Mouse (Mus musculus) erythroblast, embryonic 14.5 days (primary cell): ENCODE data around the gene Zfp512b. TPM values are rescaled to one million over a fixed set of nuclear protein-coding genes. Genes with fewer than 3 reads are reported as not detected.

ENCODE experiments used
- H3K27me3 ChIP-seq: 2 replicates; pipeline ENCODE4 v1.6.1; 2012; ENCODE audit warnings: inconsistent platforms; ENCODE audit not compliant: control insufficient read depth
- H3K36me3 ChIP-seq: 2 replicates; pipeline ENCODE4 v1.6.1; 2012; ENCODE audit warnings: mild to moderate bottlenecking, inconsistent platforms; ENCODE audit not compliant: control insufficient read depth
- H3K4me1 ChIP-seq: 2 replicates; pipeline ENCODE4 v1.6.1; 2012; ENCODE audit warnings: inconsistent platforms; ENCODE audit not compliant: control insufficient read depth
- H3K4me3 ChIP-seq: replicated peaks from 2 replicates; pipeline ENCODE3; 2012; ENCODE audit warnings: moderate library complexity, mild to moderate bottlenecking, inconsistent platforms
- H3K9me3 ChIP-seq: 2 replicates; pipeline ENCODE4 v1.6.1; 2012; ENCODE audit warnings: low read length, inconsistent platforms, mixed read lengths; ENCODE audit not compliant: control insufficient read depth
- GATA1 ChIP-seq: IDR thresholded peaks from 2 replicates; pipeline ENCODE4 v1.6.1; 2012; ENCODE audit warnings: low read length, inconsistent platforms, mixed read lengths
- TAL1 ChIP-seq: IDR thresholded peaks from 3 replicates; pipeline ENCODE4 v1.6.1; 2012; ENCODE audit warnings: low read length, inconsistent platforms, mixed read lengths
- polyA plus RNA-seq: library from polyadenylated mRNA; stranded (reverse); fragments of >175 nt; gene quantifications from 2 replicates; pipeline ENCODE4 v1.2.3, GENCODE M21; 2012

Zfp512b gene
- polyA plus RNA-seq, 1 experiment = 0.22 TPM

DNA sequence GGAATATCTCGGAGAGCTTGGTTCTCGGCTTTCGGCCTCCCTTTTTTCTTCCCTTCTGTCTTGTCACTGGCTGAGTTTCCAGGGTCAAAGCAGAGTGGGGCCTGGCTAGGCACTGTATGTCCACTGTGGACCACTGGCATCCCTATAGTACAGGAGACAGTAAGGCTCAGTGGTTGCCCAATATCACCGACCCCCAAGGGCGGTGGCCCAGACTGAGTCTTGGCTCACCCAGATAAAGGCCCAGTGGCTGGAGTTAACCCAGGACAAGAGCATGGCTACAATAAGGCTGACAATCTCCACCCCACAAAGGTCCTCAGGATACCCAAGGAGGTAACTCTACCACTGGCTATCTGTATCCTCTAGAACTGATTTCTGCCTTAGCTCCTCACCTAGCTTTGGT, 2.1 kb downstream of the Zfp512b start:
- Histone ChIP-seq H3K27me3 (peaks cover 3% of the 10 kb centered on the region), H3K36me3 (peaks cover 51% of the 10 kb centered on the region), H3K9me3 (no peaks in the 10 kb centered on the region), H3K4me3 (no peak overlapping the region), H3K4me1 (peaks cover 45% of the 10 kb centered on the region)
- TF ChIP-seq TAL1 = no peak
- no peak for TF ChIP-seq GATA1

DNA sequence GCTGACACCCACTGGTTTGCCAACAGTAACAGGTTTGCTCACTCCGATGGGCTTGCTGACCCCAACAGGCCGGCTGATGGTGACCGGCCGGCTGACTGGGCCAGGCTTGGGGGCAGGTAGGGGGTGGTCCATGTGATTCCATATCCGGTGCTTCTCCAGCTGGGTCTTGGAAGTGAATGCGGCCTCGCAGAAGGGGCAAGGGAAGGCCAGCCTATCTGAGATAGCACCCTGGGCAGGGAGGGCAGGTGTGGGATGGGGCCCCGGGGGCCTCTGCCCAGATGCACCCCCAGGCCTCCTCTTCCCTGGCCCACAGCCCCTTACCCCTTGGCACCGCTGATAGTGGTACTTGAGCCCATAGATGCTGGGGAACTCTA, 2.9 kb downstream of the Zfp512b start:
- H3K4me3 ChIP-seq = no peak overlapping the region
- no peak for TF ChIP-seq TAL1
- no peak for TF ChIP-seq GATA1
- H3K27me3 ChIP-seq = peaks cover 3% of the 10 kb centered on the region
- H3K36me3 ChIP-seq = peaks cover 57% of the 10 kb centered on the region
- no peaks in the 10 kb centered on the region for H3K9me3 ChIP-seq
- H3K4me1 ChIP-seq = peaks cover 47% of the 10 kb centered on the region

DNA sequence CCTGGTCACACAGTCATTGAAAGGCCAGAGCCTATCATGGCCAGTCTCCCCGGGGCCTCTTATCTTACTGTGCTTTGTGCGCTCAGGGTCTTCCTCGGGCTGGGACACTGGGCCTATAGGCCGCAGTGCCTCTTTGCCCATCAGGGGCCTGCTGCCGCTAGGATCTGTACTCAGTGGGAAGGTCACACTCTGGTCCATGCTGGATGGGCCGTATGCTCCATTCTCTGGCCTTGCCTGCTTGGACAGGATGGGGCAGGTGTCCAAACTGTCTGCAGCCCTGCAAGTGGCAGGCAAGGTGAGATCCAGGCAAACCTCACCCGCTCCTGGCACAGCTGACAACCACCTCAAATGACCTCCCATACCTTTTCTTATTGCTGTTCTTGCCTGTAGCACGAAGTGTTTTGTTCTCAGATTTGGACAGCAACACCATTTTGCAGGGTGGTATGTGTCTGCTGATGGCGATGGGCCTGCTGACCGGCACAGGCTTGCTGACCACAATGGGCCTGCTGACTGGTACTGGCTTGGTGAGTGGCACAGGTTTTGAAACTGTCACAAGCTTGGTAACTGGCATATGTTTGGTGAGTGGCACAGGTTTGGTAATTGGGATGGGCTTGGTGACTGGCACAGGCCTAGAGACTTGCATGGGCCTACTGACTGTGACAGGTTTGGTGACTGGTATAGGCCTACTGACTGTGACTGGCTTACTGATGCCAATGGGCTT, 3.4 kb downstream of the Zfp512b start:
- TF ChIP-seq TAL1 (no peak), GATA1 (no peak)
- Histone ChIP-seq H3K36me3 (peaks cover 62% of the 10 kb centered on the region), H3K4me1 (peaks cover 53% of the 10 kb centered on the region), H3K4me3 (no peak overlapping the region), H3K9me3 (no peaks in the 10 kb centered on the region), H3K27me3 (peaks cover 3% of the 10 kb centered on the region)

DNA sequence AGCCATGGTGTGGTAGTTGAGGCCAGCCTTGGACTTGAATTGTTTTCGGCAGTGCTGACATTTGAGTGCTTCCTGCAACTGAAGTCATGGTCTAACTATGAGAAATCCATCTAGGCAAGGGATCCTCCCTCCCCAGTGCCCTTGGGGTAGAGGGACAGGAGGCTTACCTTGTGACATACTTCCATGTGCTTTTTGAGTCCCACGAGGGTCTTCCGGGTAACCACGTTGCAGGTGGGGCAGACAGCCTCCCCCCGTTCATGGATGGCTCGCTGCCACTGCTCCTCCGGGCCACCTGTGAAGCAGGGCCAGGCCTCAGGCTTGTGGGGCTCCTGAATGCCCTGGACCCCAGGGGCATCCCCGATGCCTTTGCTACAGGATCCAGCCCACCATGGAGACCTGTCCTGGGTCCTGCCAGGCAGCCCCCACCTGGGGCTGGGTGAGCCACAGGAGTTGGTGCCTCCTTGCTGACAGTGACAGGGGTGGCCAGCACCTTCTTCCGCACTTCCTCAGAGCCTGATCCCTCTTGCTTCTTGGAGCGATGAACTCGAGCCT, 4.3 kb downstream of the Zfp512b start:
- Histone ChIP-seq H3K36me3 (peaks cover 69% of the 10 kb centered on the region), H3K9me3 (no peaks in the 10 kb centered on the region), H3K4me1 (peaks cover 59% of the 10 kb centered on the region), H3K4me3 (no peak overlapping the region), H3K27me3 (peaks cover 3% of the 10 kb centered on the region)
- no peak for TF ChIP-seq TAL1
- no peak for TF ChIP-seq GATA1

DNA sequence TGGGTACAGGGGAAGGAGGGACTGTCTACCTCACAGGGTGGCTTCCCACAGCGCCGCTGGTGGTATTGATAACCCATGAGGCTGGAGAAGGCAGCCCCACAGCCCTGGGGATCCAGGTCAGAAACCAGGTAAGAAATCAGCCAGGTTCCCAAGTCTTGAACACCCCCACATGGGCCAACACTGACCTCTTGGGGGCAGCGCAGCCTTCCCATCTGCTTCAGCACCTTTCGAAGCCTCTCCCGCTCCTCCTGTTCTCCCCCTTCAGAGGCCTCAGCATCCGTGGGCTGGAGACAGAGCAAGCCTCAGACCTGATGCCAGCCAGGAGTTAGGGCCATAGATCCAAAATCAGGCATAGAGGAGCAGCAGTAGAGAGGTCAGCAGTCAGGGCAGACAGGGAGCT, 4.8 kb downstream of the Zfp512b start:
- peaks cover 2% of the 10 kb centered on the region for H3K27me3 ChIP-seq
- no peak overlapping the region for H3K4me3 ChIP-seq
- TF ChIP-seq GATA1 = no peak
- TF ChIP-seq TAL1 = no peak
- H3K36me3 ChIP-seq = peaks cover 71% of the 10 kb centered on the region
- peaks cover 58% of the 10 kb centered on the region for H3K4me1 ChIP-seq
- H3K9me3 ChIP-seq = no peaks in the 10 kb centered on the region

DNA sequence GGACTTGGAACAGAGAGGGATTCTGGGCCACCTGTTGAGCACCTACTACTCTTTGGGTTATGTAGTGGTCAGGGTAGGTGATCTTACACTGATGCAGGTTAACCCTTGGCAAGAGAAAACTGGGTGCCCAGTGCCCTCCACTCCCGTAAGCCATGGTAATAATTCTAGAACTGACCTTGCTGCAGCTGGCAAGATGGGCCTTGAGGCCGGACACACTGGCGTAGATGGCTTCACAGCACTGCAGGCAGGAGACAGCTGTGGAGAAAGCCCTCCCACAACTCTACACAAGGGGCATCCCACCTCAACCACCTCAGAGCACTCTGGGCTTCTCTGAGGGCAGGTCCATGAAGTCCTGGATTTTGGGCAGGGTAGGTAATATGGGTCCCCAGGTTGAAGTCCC, 6.5 kb downstream of the Zfp512b start:
- no peak for TF ChIP-seq GATA1
- no peak for TF ChIP-seq TAL1
- no peaks in the 10 kb centered on the region for H3K27me3 ChIP-seq
- H3K4me1 ChIP-seq = peaks cover 58% of the 10 kb centered on the region
- no peaks in the 10 kb centered on the region for H3K9me3 ChIP-seq
- no peak overlapping the region for H3K4me3 ChIP-seq
- peaks cover 71% of the 10 kb centered on the region for H3K36me3 ChIP-seq

DNA sequence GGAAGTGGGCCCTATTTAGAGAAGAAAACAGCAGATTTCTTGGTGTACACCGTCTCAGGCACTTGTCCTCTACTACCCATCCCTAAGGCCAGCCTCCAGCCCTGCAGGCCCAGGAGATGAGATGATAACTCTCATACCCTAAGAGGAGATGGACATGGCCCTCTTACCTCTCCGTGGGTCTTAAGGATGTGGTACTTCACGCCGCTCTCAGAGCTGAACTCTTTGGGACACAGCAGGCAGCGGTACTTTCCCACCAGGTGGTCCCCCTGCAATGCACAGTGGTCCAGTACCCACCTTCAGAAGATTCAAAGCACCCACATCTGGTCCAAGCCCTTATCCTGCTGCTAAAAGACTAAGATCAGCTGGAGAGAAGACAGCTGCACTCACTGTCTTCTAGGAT, 7.1 kb downstream of the Zfp512b start:
- TF ChIP-seq TAL1 (no peak), GATA1 (no peak)
- H3K36me3 ChIP-seq = peaks cover 68% of the 10 kb centered on the region

GRCm38 (mm10) chr2:181584411-181584942, 8.1 kb downstream of the Zfp512b start, which contains the start of gene Uckl1:
Uckl1 (minus strand) TSS chr2:181584892.
- H3K9me3 ChIP-seq = no peaks in the 10 kb centered on the region
- peaks cover 58% of the 10 kb centered on the region for H3K4me1 ChIP-seq
- TF ChIP-seq GATA1 (no peak), TAL1 (no peak)
- H3K36me3 ChIP-seq = peaks cover 61% of the 10 kb centered on the region
- H3K4me3 ChIP-seq = no peak within 1 kb of the TSS
- H3K27me3 ChIP-seq = no peaks in the 10 kb centered on the region

More for the DNA sequence above, 7.1 kb downstream of the Zfp512b start:
- Histone ChIP-seq H3K9me3 (no peaks in the 10 kb centered on the region), H3K27me3 (no peaks in the 10 kb centered on the region), H3K4me1 (peaks cover 58% of the 10 kb centered on the region), H3K4me3 (no peak overlapping the region)

DNA sequence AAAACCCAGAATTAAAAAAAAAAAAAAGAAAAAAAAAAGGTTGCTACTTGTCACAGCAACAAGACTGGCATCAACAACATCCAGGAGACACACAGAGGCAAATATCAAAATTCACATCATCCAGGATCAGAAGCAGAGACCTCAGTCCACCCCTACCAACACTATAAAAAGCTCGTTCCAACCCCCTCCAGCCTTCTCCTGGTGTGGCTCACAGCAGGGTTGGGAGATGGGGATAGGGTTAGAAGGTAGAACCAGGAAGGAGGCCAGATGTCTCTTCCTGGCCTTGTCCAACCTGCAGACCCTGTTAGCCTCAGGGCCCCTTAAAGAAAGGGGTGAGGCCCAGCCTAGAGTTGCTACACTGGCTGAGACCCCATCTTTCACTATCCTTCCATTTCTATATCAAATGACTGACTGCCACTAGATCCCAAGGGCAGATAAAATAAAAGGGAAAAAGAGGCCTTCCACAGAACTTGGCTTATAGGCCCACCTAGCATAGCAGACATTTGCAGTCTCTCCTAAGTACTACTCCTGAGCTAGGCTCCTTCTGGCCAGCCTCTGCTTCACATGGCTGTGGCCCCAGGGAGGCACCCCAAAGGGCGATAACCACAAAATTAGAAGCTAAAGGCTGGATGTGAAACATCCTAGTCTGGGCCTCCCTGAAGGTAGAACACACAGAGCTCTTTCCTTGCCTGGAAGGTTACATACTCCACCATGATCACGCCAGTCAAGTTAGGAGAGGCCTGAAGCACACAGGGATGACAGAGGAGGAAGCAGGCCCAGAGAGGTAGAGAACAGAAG, 8.9 kb downstream of the Zfp512b start:
- H3K4me3 ChIP-seq = no peak overlapping the region
- peaks cover 60% of the 10 kb centered on the region for H3K36me3 ChIP-seq
- H3K4me1 ChIP-seq = peaks cover 63% of the 10 kb centered on the region
- TF ChIP-seq GATA1 (no peak), TAL1 (no peak)
- no peaks in the 10 kb centered on the region for H3K27me3 ChIP-seq
- H3K9me3 ChIP-seq = no peaks in the 10 kb centered on the region
